ENCODE assay signal across 9 mouse cellular contexts in the genomic region with DNA sequence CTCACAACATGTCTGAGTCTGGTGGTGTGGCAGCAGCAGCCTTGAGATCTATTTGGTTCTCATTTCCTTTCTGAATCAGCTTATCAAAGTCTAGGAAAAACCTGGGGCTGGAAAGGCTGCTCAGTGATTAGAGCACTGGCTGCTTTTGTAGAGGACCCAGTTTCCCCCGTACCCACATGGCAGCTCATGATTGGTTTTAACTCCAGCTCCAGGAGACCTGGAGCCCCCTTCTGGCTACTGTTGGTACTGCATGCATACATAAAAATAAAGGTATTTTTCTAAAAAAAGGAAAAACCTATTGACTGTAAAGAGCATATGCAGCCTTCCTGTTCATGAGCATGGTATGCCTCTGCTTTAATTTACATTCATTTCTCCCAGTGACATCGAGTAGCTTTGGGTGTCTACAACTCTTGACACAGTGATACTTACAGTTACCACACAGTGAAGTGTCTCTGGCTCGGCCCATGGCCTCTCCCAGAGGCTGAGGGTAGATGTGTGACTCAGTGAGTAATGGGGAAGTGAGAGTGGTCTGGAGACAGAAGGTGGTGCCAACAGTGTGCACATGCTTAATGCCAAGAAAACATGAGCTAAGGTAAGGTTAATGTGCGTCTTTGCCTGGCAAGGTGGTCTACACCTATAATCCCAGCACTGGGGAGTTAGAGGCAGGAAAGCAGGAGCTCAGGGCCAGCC.
DNase-seq lines count a peak whose midpoint lies in the region; ATAC-seq lines count a peak whose summit lies in the region.
"Had no signal": no experiment of that assay in that cellular context is flagged by ENCODE, and none has a peak within 500 bp of the region (broad histone marks: within the 10 kb centered on the region; RNA-seq: fewer than 3 reads in every experiment).

No protein-coding gene starts in this region.

- no peak overlapping the region for H3K9ac ChIP-seq in embryonic facial prominence, embryonic 11.5 days (replicated peaks; ENCODE audit: low read length)
- H3K9ac ChIP-seq: midbrain, embryonic 12.5 days had no signal

- H3K36me3 ChIP-seq in embryonic facial prominence, embryonic 11.5 days (replicated peaks; ENCODE audit: control insufficient read depth, insufficient read depth, low read depth, low read length): no peaks in the 10 kb centered on the region
- H3K36me3 ChIP-seq: midbrain, embryonic 12.5 days had no signal

- H3K4me1 ChIP-seq in embryonic facial prominence, embryonic 11.5 days (ENCODE audit: control insufficient read depth, insufficient read depth, low read length): no peaks in the 10 kb centered on the region
- H3K4me1 ChIP-seq: midbrain, embryonic 12.5 days had no signal

- no peak overlapping the region for H3K4me2 ChIP-seq in embryonic facial prominence, embryonic 11.5 days (ENCODE audit: low read depth, low read length)
- H3K4me2 ChIP-seq: midbrain, embryonic 12.5 days had no signal

- H3K9me3 ChIP-seq in embryonic facial prominence, embryonic 11.5 days (replicated peaks; ENCODE audit: control insufficient read depth, low read length): no peaks in the 10 kb centered on the region
- H3K9me3 ChIP-seq: midbrain, embryonic 12.5 days had no signal

- 65% methylated on average over 4 of the region's 4 CpGs for WGBS in embryonic facial prominence, embryonic 11.5 days

- H3K4me3 ChIP-seq in embryonic facial prominence, embryonic 11.5 days (ENCODE audit: low read depth, low read length): no peak overlapping the region
- H3K4me3 ChIP-seq: midbrain, embryonic 12.5 days had no signal

- H3K27me3 ChIP-seq in embryonic facial prominence, embryonic 11.5 days (ENCODE audit: control insufficient read depth, insufficient read depth, low read length): no peaks in the 10 kb centered on the region
- H3K27me3 ChIP-seq: midbrain, embryonic 12.5 days had no signal

- DNase-seq in CD4-positive, CD25-positive, alpha-beta regulatory T cell, adult 2 months (ENCODE audit: low read depth, low spot score): peak; percentile 64
- peak; percentile 66 for DNase-seq in layer of hippocampus, adult 11-12 months (ENCODE audit: low spot score)
- DNase-seq in layer of hippocampus, adult 9-10 months (ENCODE audit: low spot score): no peak
- DNase-seq in MN1 (ENCODE audit: low spot score): peak; percentile 37
- DNase-seq in embryonic facial prominence, embryonic 11.5 days (ENCODE audit: low spot score): peak; percentile 67
- DNase-seq in lung, postnatal 10 days: peak; percentile 68
- DNase-seq in testis, postnatal 10 days (ENCODE audit: low spot score): peak; percentile 74

- no peak overlapping the region for H3K27ac ChIP-seq in embryonic facial prominence, embryonic 11.5 days (replicated peaks; ENCODE audit: low read depth, low read length)
- H3K27ac ChIP-seq: midbrain, embryonic 12.5 days had no signal

- ATAC-seq in CD4-positive, CD25-positive, alpha-beta regulatory T cell, adult 4 months: no peak
- ATAC-seq in embryonic facial prominence, embryonic 11.5 days (replicated peaks; ENCODE audit: insufficient number of reproducible peaks, low FRiP score, low TSS enrichment, low read depth): no peak
